Mouse (Mus musculus) CH12.LX (cell line): Measurements from ENCODE around the gene Alox12b. TPM values are rescaled to one million over a fixed set of nuclear protein-coding genes. Genes with fewer than 3 reads are reported as not detected.
A peak's percentile ranks its signal among the peaks of the same experiment; 100 is the strongest.

Source experiments
- DNase-seq: peaks from one replicate; pipeline ENCODE4 v3.0.0-alpha.2; 2013; ENCODE audit errors: extremely low read depth
- H3K27ac ChIP-seq: 2 replicates; pipeline ENCODE4 v1.5.1; 2012; ENCODE audit warnings: low read depth, mild to moderate bottlenecking, control low read depth, moderate library complexity; ENCODE audit not compliant: insufficient read depth
- H3K27me3 ChIP-seq: replicated peaks from 2 replicates; pipeline ENCODE3; 2012; ENCODE audit warnings: inconsistent platforms
- H3K36me3 ChIP-seq, 2 experiments: replicated peaks in 1 of 2; 2 replicates each; pipeline versions ENCODE3 to v1.6.1; 2012; ENCODE audit warnings: inconsistent platforms in 1 of 2, low read length in 1 of 2, mild to moderate bottlenecking in 1 of 2, mixed read lengths in 1 of 2, moderate library complexity in 1 of 2; ENCODE audit not compliant: control insufficient read depth in 1 of 2, insufficient read depth in 1 of 2
- H3K4me1 ChIP-seq, 2 experiments: 2 replicates each; pipeline ENCODE4 v1.6.1; 2012; ENCODE audit warnings: inconsistent platforms in 1 of 2, moderate library complexity in 1 of 2; ENCODE audit not compliant: insufficient read depth in 2 of 2, control insufficient read depth in 1 of 2
- H3K4me2 ChIP-seq: 2 replicates; pipeline ENCODE4 v1.6.1; 2012; ENCODE audit warnings: low read depth, mild to moderate bottlenecking, control low read depth; ENCODE audit not compliant: poor library complexity, insufficient read depth, severe bottlenecking
- H3K4me3 ChIP-seq, 3 experiments: fragments of 150-350 bp in 1 of 3; sonication (generic) in 1 of 3; replicated peaks in 1 of 3; 2 replicates each; pipeline versions ENCODE3 to v1.5.1; 2011 to 2012; ENCODE audit warnings: low read depth in 2 of 3, low read length in 2 of 3, mild to moderate bottlenecking in 2 of 3, moderate library complexity in 2 of 3, control low read depth in 1 of 3, improper control_type of control experiment in 1 of 3, inconsistent platforms in 1 of 3, mixed read lengths in 1 of 3; ENCODE audit not compliant: poor library complexity in 1 of 3
- H3K79me2 ChIP-seq: replicated peaks from 2 replicates; pipeline ENCODE4 v1.6.1; 2012; ENCODE audit warnings: mild to moderate bottlenecking, moderate library complexity; ENCODE audit not compliant: control insufficient read depth, poor library complexity, insufficient read depth, severe bottlenecking; ENCODE audit errors: extremely low read depth
- H3K9ac ChIP-seq: 2 replicates; pipeline ENCODE4 v1.6.1; 2012; ENCODE audit warnings: low read depth, mild to moderate bottlenecking, control low read depth, moderate library complexity; ENCODE audit not compliant: insufficient read depth
- H3K9me3 ChIP-seq: replicated peaks from 2 replicates; pipeline ENCODE3; 2012; ENCODE audit warnings: low read length, inconsistent platforms, mixed read lengths
- BHLHE40 ChIP-seq: IDR thresholded peaks from 2 replicates; pipeline ENCODE4 v1.6.1; 2011; ENCODE audit warnings: mild to moderate bottlenecking, low read depth, low read length, improper control_type of control experiment
- CHD2 ChIP-seq: IDR thresholded peaks from 2 replicates; pipeline ENCODE4 v1.6.1; 2011; ENCODE audit warnings: low read length, improper control_type of control experiment
- E2F4 ChIP-seq: IDR thresholded peaks from 2 replicates; pipeline ENCODE4 v1.6.1; 2011; ENCODE audit warnings: low read depth, low read length, improper control_type of control experiment; ENCODE audit not compliant: insufficient replicate concordance
- GABPA ChIP-seq: IDR thresholded peaks from 2 replicates; pipeline ENCODE4 v1.6.1; 2012; ENCODE audit warnings: low read depth, low read length, improper control_type of control experiment, inconsistent platforms; ENCODE audit not compliant: insufficient replicate concordance
- HCFC1 ChIP-seq: IDR thresholded peaks from 2 replicates; pipeline ENCODE4 v1.6.1; 2012; ENCODE audit warnings: low read depth, mild to moderate bottlenecking, inconsistent platforms, low read length, improper control_type of control experiment
- IRF4 ChIP-seq: IDR thresholded peaks from 2 replicates; pipeline ENCODE4 v1.6.1; 2014; ENCODE audit warnings: low read depth, mild to moderate bottlenecking, inconsistent platforms, low read length, improper control_type of control experiment
- JUND ChIP-seq: conservative IDR thresholded peaks from 2 replicates; pipeline ENCODE4 v1.6.1; 2011; ENCODE audit warnings: low read depth, low read length, improper control_type of control experiment
- KAT2A ChIP-seq: IDR thresholded peaks from 2 replicates; pipeline ENCODE4 v1.6.1; 2012; ENCODE audit warnings: low read length, improper control_type of control experiment, inconsistent platforms; ENCODE audit not compliant: insufficient replicate concordance
- MAFK ChIP-seq: IDR thresholded peaks from 2 replicates; pipeline ENCODE4 v1.6.1; 2011; ENCODE audit warnings: low read length, improper control_type of control experiment; ENCODE audit not compliant: insufficient replicate concordance
- MXI1 ChIP-seq: IDR thresholded peaks from 2 replicates; pipeline ENCODE4 v1.6.1; 2011; ENCODE audit warnings: mild to moderate bottlenecking, low read depth, low read length, improper control_type of control experiment
- NELFE ChIP-seq: IDR thresholded peaks from 2 replicates; pipeline ENCODE4 v1.6.1; 2011; ENCODE audit warnings: low read depth, low read length, improper control_type of control experiment
- NRF1 ChIP-seq: IDR thresholded peaks from 2 replicates; pipeline ENCODE4 v1.6.1; 2014; ENCODE audit warnings: low read depth, mild to moderate bottlenecking, inconsistent platforms, low read length, improper control_type of control experiment, moderate library complexity
- PAX5 ChIP-seq: IDR thresholded peaks from 2 replicates; pipeline ENCODE4 v1.6.1; 2012; ENCODE audit warnings: low read length, inconsistent platforms, mixed read lengths
- RAD21 ChIP-seq: IDR thresholded peaks from 2 replicates; pipeline ENCODE4 v1.6.1; 2011; ENCODE audit warnings: low read depth, mild to moderate bottlenecking, low read length, improper control_type of control experiment, moderate library complexity
- SIN3A ChIP-seq: IDR thresholded peaks from 2 replicates; pipeline ENCODE4 v1.6.1; 2012; ENCODE audit warnings: low read length, improper control_type of control experiment, inconsistent platforms
- SMC3 ChIP-seq: IDR thresholded peaks from 2 replicates; pipeline ENCODE4 v1.6.1; 2011; ENCODE audit warnings: low read depth, low read length, improper control_type of control experiment
- TCF12 ChIP-seq: IDR thresholded peaks from 2 replicates; pipeline ENCODE4 v1.6.1; 2014; ENCODE audit warnings: low read depth, mild to moderate bottlenecking, inconsistent platforms, low read length, improper control_type of control experiment
- UBTF ChIP-seq: IDR thresholded peaks from 2 replicates; pipeline ENCODE4 v1.6.1; 2012; ENCODE audit warnings: low read depth, mild to moderate bottlenecking, inconsistent platforms, low read length, improper control_type of control experiment, moderate library complexity
- USF2 ChIP-seq: conservative IDR thresholded peaks from 2 replicates; pipeline ENCODE4 v1.6.1; 2011; ENCODE audit warnings: low read depth, low read length, improper control_type of control experiment
- ZC3H11A ChIP-seq: IDR thresholded peaks from 2 replicates; pipeline ENCODE4 v1.6.1; 2012; ENCODE audit warnings: low read depth, mild to moderate bottlenecking, inconsistent platforms, low read length, improper control_type of control experiment
- ZMIZ1 ChIP-seq: IDR thresholded peaks from 2 replicates; pipeline ENCODE4 v1.6.1; 2012; ENCODE audit warnings: low read depth, mild to moderate bottlenecking, inconsistent platforms, low read length, improper control_type of control experiment
- ZNF384 ChIP-seq: IDR thresholded peaks from 2 replicates; pipeline ENCODE4 v1.6.1; 2012; ENCODE audit warnings: low read depth, low read length, improper control_type of control experiment, inconsistent platforms
- dilution Hi-C: fragments of 300-500 bp; cut with MboI; formaldehyde crosslinking; loops from 2 replicates; pipeline ENCODE4 v1.14.3; 2020; ENCODE audit warnings: low sequenced_read_pairs; ENCODE audit not compliant: extremely low pct_unique_long_range_greater_than_20kb, extremely low pct_ligation_motif_present
- in situ Hi-C: fragments of 300-500 bp; cut with MboI; formaldehyde crosslinking; loops from 3 replicates; pipeline ENCODE4 v1.14.3; 2019; ENCODE audit warnings: low sequenced_read_pairs, low pct_ligation_motif_present, low pct_unique_long_range_greater_than_20kb, mixed read lengths
- polyA plus RNA-seq: library from polyadenylated mRNA; unstranded; fragments of >175 nt; gene quantifications from 2 replicates; pipeline ENCODE4 v1.2.1, GENCODE M21; 2012; ENCODE audit warnings: low read depth; ENCODE audit not compliant: insufficient read length
- total RNA-seq, 2 experiments: library from RNA; depleted of rRNA; stranded (reverse); fragments of 300-350 nt in 1 of 2; fragments of >200 nt in 1 of 2; gene quantifications; 2 replicates each; pipeline ENCODE4 v1.2.3; 2012 to 2014

The Alox12b gene
- total and polyA plus RNA-seq, 3 experiments: not detected

DNA sequence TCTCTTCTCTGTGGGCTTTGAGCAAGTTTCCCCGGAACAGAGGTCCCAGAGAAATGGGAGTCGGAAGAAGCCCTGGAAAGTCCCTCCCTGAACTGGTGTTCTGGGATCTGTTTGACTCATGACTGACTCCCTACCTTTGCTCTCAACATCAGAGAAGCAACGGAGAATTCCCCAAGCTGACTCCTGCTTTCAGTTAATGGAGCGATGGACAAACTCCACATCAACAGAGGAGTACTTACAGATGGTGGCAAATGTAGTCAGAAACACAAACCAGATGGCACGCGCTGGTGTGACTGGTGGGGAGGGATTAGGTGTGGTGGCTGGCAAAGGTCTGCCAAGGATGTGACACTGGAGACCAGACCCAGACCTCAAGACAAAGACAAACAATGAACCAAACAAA, 5.8 kb upstream of the Alox12b start:
- no peaks in the 10 kb centered on the region for H3K9me3 ChIP-seq
- H3K27me3 ChIP-seq: peaks cover 87% of the 10 kb centered on the region
- H3K27ac ChIP-seq: no peak overlapping the region
- H3K4me3 ChIP-seq: no peak overlapping the region
- 0 out of 4 replicates have a peak, but pooled peaks cover 0 to 5% of the 10 kb centered on the region in 2 experiments for H3K4me1 ChIP-seq
- dilution Hi-C loops: no loop called here
- H3K79me2 ChIP-seq: no peaks in the 10 kb centered on the region
- H3K9ac ChIP-seq: no peak overlapping the region
- in situ Hi-C loops: no loop called here
- no peaks in the 10 kb centered on the region for H3K36me3 ChIP-seq
- no peak for DNase-seq
- TF ChIP-seq JUND (no peak), NELFE (no peak), PAX5 (no peak), UBTF (no peak), CHD2 (no peak), SMC3 (no peak), ZNF384 (no peak), ZC3H11A (no peak), KAT2A (no peak), USF2 (no peak), ZMIZ1 (no peak), TCF12 (no peak), GABPA (no peak), MXI1 (no peak), SIN3A (no peak), MAFK (no peak), E2F4 (no peak), RAD21 (no peak)
- TF ChIP-seq, all 38 proteins: peak for 0
- H3K4me2 ChIP-seq: peak overlapping the region; percentile 32; the same call in 1 of the 2 replicates

DNA sequence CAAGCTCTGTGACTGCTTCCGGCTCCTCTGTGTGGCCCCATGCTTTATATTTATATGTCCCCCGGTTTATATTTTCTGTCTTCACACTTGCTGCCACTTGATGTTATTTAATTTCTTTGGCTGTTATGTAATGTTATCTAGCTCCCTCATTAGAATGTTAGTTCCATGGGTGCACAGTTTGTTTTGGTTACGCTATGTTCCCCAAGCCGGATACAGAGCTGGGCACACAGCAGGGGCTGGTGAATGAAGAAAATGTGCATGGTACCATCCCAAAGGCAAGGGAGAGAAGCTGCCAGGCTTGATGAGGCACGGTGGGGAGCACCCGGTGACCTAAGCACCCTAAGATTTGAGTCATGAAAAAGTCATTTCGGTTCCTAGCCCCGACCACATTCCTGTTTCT, 3.0 kb upstream of the Alox12b start:
- in situ Hi-C loops (no loop called here), dilution Hi-C loops (no loop called here)
- Histone ChIP-seq H3K9me3 (no peaks in the 10 kb centered on the region), H3K36me3 (no peaks in the 10 kb centered on the region), H3K4me2 (no peak overlapping the region), H3K4me1 (0 out of 4 replicates have a peak, but pooled peaks cover 0 to 5% of the 10 kb centered on the region in 2 experiments), H3K79me2 (no peaks in the 10 kb centered on the region), H3K27ac (no peak overlapping the region), H3K4me3 (no peak overlapping the region)
- TF ChIP-seq IRF4 (no peak), HCFC1 (no peak), BHLHE40 (no peak), JUND (no peak), ZC3H11A (no peak), ZMIZ1 (no peak), NRF1 (no peak)
- TF ChIP-seq, all 38 proteins: peak for 0
- Histone ChIP-seq H3K9ac (no peak overlapping the region), H3K27me3 (peaks cover 89% of the 10 kb centered on the region)
- no peak for DNase-seq
